Mouse (Mus musculus) heart, postnatal 10 days (tissue): ENCODE results near the gene Col6a5. TPM values are rescaled to one million over a fixed set of nuclear protein-coding genes. Genes with fewer than 3 reads are reported as not detected.

Experiments
- DNase-seq, 2 experiments: peaks; one replicate each; pipeline ENCODE4 v3.0.0; 2021
- intact Hi-C: fragments of 180-260 bp; cut with DNase I; formaldehyde crosslinking; loops from one replicate; pipeline ENCODE4 v1.15.1; 2025
- total RNA-seq, 2 experiments: library from RNA; stranded (reverse); gene quantifications; 2 replicates each; pipeline ENCODE4 v1.2.3; 2021

The Col6a5 gene
- total RNA-seq, 2 experiments from 2014 or later: 0.43 to 1.3 TPM

DNA sequence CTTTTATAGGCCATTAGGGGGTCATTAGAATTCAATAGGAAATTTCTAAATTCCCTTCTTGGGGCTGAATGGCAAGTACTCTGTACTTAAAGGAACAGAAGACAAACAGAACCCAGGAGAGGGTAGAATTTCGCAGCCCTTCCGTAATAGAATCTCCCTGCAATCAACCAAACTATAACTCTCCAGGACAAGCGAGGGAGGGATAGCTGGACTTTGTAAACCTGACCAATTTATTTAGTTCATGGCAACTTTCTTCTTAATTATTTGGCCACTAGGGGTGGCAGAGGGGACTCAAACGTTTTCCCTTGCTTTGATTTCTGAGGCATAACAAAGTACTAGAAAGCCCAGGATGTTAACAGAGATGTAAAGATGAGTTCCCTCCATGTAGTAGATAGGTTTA is 125.6 kb downstream of the Col6a5 start:
- no peak for DNase-seq
- intact Hi-C loops: loop anchor here (2.0 kb wide), 1 partner anchor 18 kb away; no protein-coding TSS in a partner anchor

- intact Hi-C loops: no loop called here
- DNase-seq: no peak
Observed at GRCm38 (mm10) chr9:105831291-105831690, 129.2 kb downstream of the Col6a5 start.

DNA sequence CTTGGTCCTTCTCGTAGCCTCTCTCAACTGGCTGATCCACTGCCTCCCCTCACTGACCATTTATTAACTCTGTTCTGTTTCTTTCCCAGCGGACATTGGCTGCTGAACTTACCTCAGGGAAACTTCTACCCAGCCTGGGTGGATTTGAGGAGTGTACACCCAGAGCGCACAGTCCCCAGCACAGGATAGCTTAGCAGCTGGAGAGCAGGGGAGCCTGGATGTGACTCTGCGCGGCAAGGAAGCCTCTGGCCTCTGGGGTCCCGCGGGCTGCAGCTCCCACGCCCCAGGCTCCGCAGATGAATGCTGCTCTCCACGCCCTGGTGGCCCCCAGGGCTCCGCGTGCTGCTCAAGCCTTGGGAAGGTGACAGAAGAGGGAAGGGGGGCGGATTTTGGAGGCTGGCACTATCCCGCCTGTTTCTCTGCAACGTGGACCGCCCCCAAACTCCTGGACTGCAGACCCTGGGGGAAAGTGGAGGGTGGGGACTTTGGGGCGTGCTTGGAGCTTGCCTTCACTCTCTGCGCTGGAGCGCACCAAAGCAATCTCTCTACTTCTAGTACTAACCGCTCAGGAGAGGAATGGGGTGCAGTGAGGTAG is 132.6 kb downstream of the Col6a5 start, which contains the start of gene Col6a6:
Gene Col6a6, minus strand, starts transcription at position 370 of the 595 bp plus-strand sequence.
- intact Hi-C loops: no loop called here
- peak; percentile 30 to 36 for DNase-seq

- DNase-seq: peak; percentile 71 to 76
- intact Hi-C loops: no loop called here
Observed at GRCm38 (mm10) chr9:105827076-105827647, 133.3 kb downstream of the Col6a5 start.

DNA sequence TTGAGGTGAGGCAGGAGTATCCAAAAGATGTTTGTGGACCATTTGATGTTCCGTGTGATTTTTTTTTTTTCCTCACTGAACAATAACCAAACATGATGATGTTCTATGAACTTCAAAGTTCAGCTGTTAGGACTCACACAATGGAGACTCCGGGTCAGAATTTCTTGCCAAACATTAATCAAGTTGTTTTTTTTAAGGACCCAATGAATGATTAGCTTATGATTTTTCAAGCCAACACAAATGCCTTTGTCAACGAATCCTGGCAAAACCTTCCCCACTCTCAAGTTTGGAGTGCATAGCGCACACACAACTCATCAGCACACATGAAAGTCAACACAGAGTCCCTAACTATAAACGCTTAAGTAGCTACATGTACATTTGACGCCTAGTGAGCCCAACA is 139.7 kb downstream of the Col6a5 start:
- DNase-seq: no peak
- intact Hi-C loops: no loop called here

DNA sequence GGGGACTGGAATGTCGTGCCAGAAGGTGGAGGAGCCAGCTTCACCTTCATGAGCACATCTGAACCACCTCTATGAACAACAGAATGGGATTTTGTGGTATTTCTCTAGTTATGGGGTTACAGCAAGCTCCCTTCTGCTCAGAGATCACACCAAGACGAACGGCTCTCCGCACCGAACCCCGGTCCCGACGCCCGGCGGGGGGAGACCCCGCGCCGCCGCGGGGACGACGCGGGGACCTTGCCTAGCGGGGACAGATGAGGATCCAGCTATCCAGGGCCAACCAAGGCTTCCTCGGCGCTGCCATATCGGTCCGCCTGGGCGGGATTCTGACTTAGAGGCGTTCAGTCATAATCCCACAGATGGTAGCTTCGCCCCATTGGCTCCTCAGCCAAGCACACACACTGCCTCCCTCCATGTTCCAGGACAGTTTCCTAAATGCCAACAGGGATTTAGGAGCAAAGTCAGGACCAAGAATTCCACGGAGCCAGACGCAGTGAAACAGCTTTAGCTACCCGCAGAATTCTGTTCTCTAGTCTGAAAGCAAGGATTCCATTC is 141.2 kb downstream of the Col6a5 start:
- intact Hi-C loops: no loop called here

GRCm38 (mm10) chr9:105814436-105814835 is 146.0 kb downstream of the Col6a5 start:
- no peak for DNase-seq
- intact Hi-C loops: no loop called here

More for the DNA sequence above, 141.2 kb downstream of the Col6a5 start:
- no peak for DNase-seq

GRCm38 (mm10) chr9:105811458-105811857 is 149.0 kb downstream of the Col6a5 start:
- intact Hi-C loops: no loop called here

GRCm38 (mm10) chr9:105808920-105809505 is 151.4 kb downstream of the Col6a5 start:
- intact Hi-C loops: no loop called here
- no peak for DNase-seq

More at GRCm38 (mm10) chr9:105811458-105811857, 149.0 kb downstream of the Col6a5 start:
- peak in 1 of 2 experiments; percentile 31 for DNase-seq

Other genes with a start within 250 kb of the Col6a5 start
- 10 to 100 TPM; 16.7 to 20.5 TPM for gene Col6a6, start 132.5 kb downstream of the Col6a5 start, total RNA-seq
- under 1 TPM; 0.02 to 0.05 TPM for gene Col6a4, start 136.1 kb upstream of the Col6a5 start, total RNA-seq
- 1 to 10 TPM; 1.7 to 1.8 TPM for gene Glyctk, start 197.5 kb upstream of the Col6a5 start, total RNA-seq
- 10 to 100 TPM; 72.2 to 81.4 TPM for gene Wdr82, start 210.3 kb upstream of the Col6a5 start, total RNA-seq
- 10 to 100 TPM; 15.4 to 19.5 TPM for gene Ppm1m, start 239.1 kb upstream of the Col6a5 start, total RNA-seq
- 100 to 1,000 TPM; 112 to 132 TPM for gene Twf2, start 242.5 kb upstream of the Col6a5 start, total RNA-seq